Mouse (Mus musculus) MEL (cell line): ENCODE data around the gene Acin1. TPM values are rescaled to one million over a fixed set of nuclear protein-coding genes. Genes with fewer than 3 reads are reported as not detected.
A peak's percentile ranks its signal among the peaks of the same experiment; 100 is the strongest.
"Not testable (repeated sequence)": the region's sequence is repeated elsewhere in the genome, so short reads cannot be mapped to it uniquely, and the experiment has no call there.

Source experiments
- DNase-seq: peaks from one replicate; pipeline ENCODE4 v3.0.0; 2011; ENCODE audit warnings: low read depth, low spot score
- H3K27ac ChIP-seq: 2 replicates; pipeline ENCODE4 v1.5.1; 2012; ENCODE audit warnings: low read depth, mild to moderate bottlenecking, control low read depth, low read length, moderate library complexity; ENCODE audit not compliant: control insufficient read depth
- H3K27me3 ChIP-seq, 2 experiments: fragments of 150-350 bp in 1 of 2; sonication (generic) in 1 of 2; 2 replicates each; pipeline ENCODE4 v1.6.1; 2012; ENCODE audit warnings: low read length in 2 of 2, mild to moderate bottlenecking in 2 of 2, improper control_type of control experiment in 1 of 2, moderate library complexity in 1 of 2; ENCODE audit not compliant: insufficient read depth in 2 of 2, control insufficient read depth in 1 of 2
- H3K36me3 ChIP-seq, 2 experiments: 2 replicates each; pipeline ENCODE4 v1.6.1; 2012 to 2014; ENCODE audit warnings: low read length in 2 of 2, improper control_type of control experiment in 1 of 2, inconsistent platforms in 1 of 2, mild to moderate bottlenecking in 1 of 2; ENCODE audit not compliant: insufficient read depth in 2 of 2, control insufficient read depth in 1 of 2
- H3K4me1 ChIP-seq, 2 experiments: fragments of 150-350 bp in 1 of 2; sonication (generic) in 1 of 2; 2 replicates each; pipeline ENCODE4 v1.6.1; 2012; ENCODE audit warnings: low read length in 2 of 2, improper control_type of control experiment in 1 of 2, mild to moderate bottlenecking in 1 of 2; ENCODE audit not compliant: insufficient read depth in 2 of 2, control insufficient read depth in 1 of 2
- H3K4me3 ChIP-seq, 2 experiments: fragments of 150-350 bp in 1 of 2; sonication (generic) in 1 of 2; 2 replicates each; pipeline ENCODE4 v1.5.1; 2012; ENCODE audit warnings: low read depth in 2 of 2, low read length in 2 of 2, mild to moderate bottlenecking in 2 of 2, moderate library complexity in 2 of 2, control low read depth in 1 of 2, improper control_type of control experiment in 1 of 2; ENCODE audit not compliant: control insufficient read depth in 1 of 2, insufficient read depth in 1 of 2
- H3K79me2 ChIP-seq: 2 replicates; pipeline ENCODE4 v1.6.1; 2012; ENCODE audit warnings: mild to moderate bottlenecking, low read length, moderate library complexity; ENCODE audit not compliant: control insufficient read depth, poor library complexity, insufficient read depth
- H3K9ac ChIP-seq: 2 replicates; pipeline ENCODE4 v1.6.1; 2012; ENCODE audit warnings: low read depth, mild to moderate bottlenecking, control low read depth, low read length, moderate library complexity; ENCODE audit not compliant: control insufficient read depth, poor library complexity, severe bottlenecking
- H3K9me3 ChIP-seq: fragments of 150-350 bp; sonication (generic); replicated peaks from 2 replicates; pipeline ENCODE4 v1.6.1; 2012; ENCODE audit warnings: mild to moderate bottlenecking, low read length, improper control_type of control experiment, moderate library complexity; ENCODE audit not compliant: insufficient read depth
- CHD1 ChIP-seq: IDR thresholded peaks from 2 replicates; pipeline ENCODE4 v1.6.1; 2012; ENCODE audit warnings: low read depth, mild to moderate bottlenecking, inconsistent platforms, low read length, improper control_type of control experiment
- CHD2 ChIP-seq: IDR thresholded peaks from 2 replicates; pipeline ENCODE4 v1.6.1; 2011; ENCODE audit warnings: low read length, improper control_type of control experiment
- CTCF ChIP-seq, 3 experiments: IDR thresholded peaks in 2 of 3; conservative IDR thresholded peaks in 1 of 3; 2 replicates each; pipeline ENCODE4 v1.5.1; 2011 to 2012; ENCODE audit warnings: low read length in 3 of 3, low read depth in 2 of 3, mild to moderate bottlenecking in 2 of 3, improper control_type of control experiment in 1 of 3, inconsistent platforms in 1 of 3, mixed read lengths in 1 of 3, moderate library complexity in 1 of 3; ENCODE audit not compliant: control insufficient read depth in 1 of 3, insufficient read depth in 1 of 3, poor library complexity in 1 of 3, severe bottlenecking in 1 of 3
- ELF1 ChIP-seq: IDR thresholded peaks from 2 replicates; pipeline ENCODE4 v1.6.1; 2014; ENCODE audit warnings: low read depth, mild to moderate bottlenecking, inconsistent platforms, low read length, improper control_type of control experiment, moderate library complexity
- EP300 ChIP-seq, 2 experiments: IDR thresholded peaks; 2 replicates each; pipeline ENCODE4 v1.6.1; 2011; ENCODE audit warnings: improper control_type of control experiment in 2 of 2, low read length in 2 of 2, low read depth in 1 of 2, mild to moderate bottlenecking in 1 of 2
- GABPA ChIP-seq: IDR thresholded peaks from 2 replicates; pipeline ENCODE4 v1.6.1; 2012; ENCODE audit warnings: low read depth, mild to moderate bottlenecking, inconsistent platforms, low read length, improper control_type of control experiment, moderate library complexity
- HCFC1 ChIP-seq: IDR thresholded peaks from 2 replicates; pipeline ENCODE4 v1.6.1; 2012; ENCODE audit warnings: low read depth, mild to moderate bottlenecking, inconsistent platforms, low read length, improper control_type of control experiment, moderate library complexity
- MAX ChIP-seq: IDR thresholded peaks from 2 replicates; pipeline ENCODE4 v1.6.1; 2011; ENCODE audit warnings: low read length, improper control_type of control experiment
- MAZ ChIP-seq: IDR thresholded peaks from 2 replicates; pipeline ENCODE4 v1.6.1; 2012; ENCODE audit warnings: low read depth, mild to moderate bottlenecking, inconsistent platforms, low read length, improper control_type of control experiment
- MEF2A ChIP-seq: IDR thresholded peaks from 2 replicates; pipeline ENCODE4 v1.6.1; 2014; ENCODE audit warnings: low read depth, mild to moderate bottlenecking, inconsistent platforms, low read length, improper control_type of control experiment; ENCODE audit not compliant: poor library complexity, insufficient replicate concordance, severe bottlenecking; ENCODE audit errors: extremely low read depth
- MYB ChIP-seq: IDR thresholded peaks from 2 replicates; pipeline ENCODE4 v1.6.1; 2011; ENCODE audit warnings: mild to moderate bottlenecking, low read depth, low read length, improper control_type of control experiment
- NELFE ChIP-seq: IDR thresholded peaks from 2 replicates; pipeline ENCODE4 v1.6.1; 2011; ENCODE audit warnings: low read depth, low read length, improper control_type of control experiment
- POLR2A ChIP-seq, 2 experiments: IDR thresholded peaks; 2 replicates each; pipeline ENCODE4 v1.6.1; 2011 to 2012; ENCODE audit warnings: low read length in 2 of 2, mild to moderate bottlenecking in 2 of 2, control low read depth in 1 of 2, improper control_type of control experiment in 1 of 2, low read depth in 1 of 2, moderate library complexity in 1 of 2; ENCODE audit not compliant: control insufficient read depth in 1 of 2, insufficient read depth in 1 of 2, poor library complexity in 1 of 2
- POLR2AphosphoS2 ChIP-seq: IDR thresholded peaks from 2 replicates; pipeline ENCODE4 v1.6.1; 2011; ENCODE audit warnings: low read length, improper control_type of control experiment
- POLR2AphosphoS5 ChIP-seq: IDR thresholded peaks from 2 replicates; pipeline ENCODE4 v1.6.1; 2012; ENCODE audit warnings: low read depth, borderline replicate concordance, mild to moderate bottlenecking, inconsistent platforms, low read length, moderate library complexity, mixed read lengths
- RAD21 ChIP-seq: IDR thresholded peaks from 2 replicates; pipeline ENCODE4 v1.6.1; 2011; ENCODE audit warnings: mild to moderate bottlenecking, low read depth, low read length, improper control_type of control experiment
- SMC3 ChIP-seq: IDR thresholded peaks from 2 replicates; pipeline ENCODE4 v1.6.1; 2011; ENCODE audit warnings: low read depth, low read length, improper control_type of control experiment
- USF1 ChIP-seq: IDR thresholded peaks from 2 replicates; pipeline ENCODE4 v1.6.1; 2014; ENCODE audit warnings: low read depth, mild to moderate bottlenecking, inconsistent platforms, low read length, improper control_type of control experiment, moderate library complexity
- ZC3H11A ChIP-seq: IDR thresholded peaks from 2 replicates; pipeline ENCODE4 v1.6.1; 2012; ENCODE audit warnings: low read depth, mild to moderate bottlenecking, inconsistent platforms, low read length, improper control_type of control experiment
- ZNF384 ChIP-seq: IDR thresholded peaks from 2 replicates; pipeline ENCODE4 v1.6.1; 2012; ENCODE audit warnings: low read depth, mild to moderate bottlenecking, inconsistent platforms, low read length, improper control_type of control experiment
- polyA plus RNA-seq, 2 experiments: library from polyadenylated mRNA; stranded (reverse) in 1 of 2; unstranded in 1 of 2; fragments of >175 nt in 1 of 2; fragments of >200 nt in 1 of 2; gene quantifications; 2 replicates each; pipeline versions ENCODE4 v1.2.1 to v1.2.4; 2012; ENCODE audit warnings: low replicate concordance in 2 of 2, low read depth in 1 of 2; ENCODE audit not compliant: insufficient read length in 2 of 2, insufficient read depth in 1 of 2, missing spikeins in 1 of 2
- total RNA-seq: library from RNA; depleted of rRNA; stranded (reverse); fragments of 300-350 nt; gene quantifications from 2 replicates; pipeline ENCODE4 v1.2.3, GENCODE M21; 2012

Acin1 gene
- total and polyA plus RNA-seq, 3 experiments = 103 to 248 (median 115) TPM

DNA sequence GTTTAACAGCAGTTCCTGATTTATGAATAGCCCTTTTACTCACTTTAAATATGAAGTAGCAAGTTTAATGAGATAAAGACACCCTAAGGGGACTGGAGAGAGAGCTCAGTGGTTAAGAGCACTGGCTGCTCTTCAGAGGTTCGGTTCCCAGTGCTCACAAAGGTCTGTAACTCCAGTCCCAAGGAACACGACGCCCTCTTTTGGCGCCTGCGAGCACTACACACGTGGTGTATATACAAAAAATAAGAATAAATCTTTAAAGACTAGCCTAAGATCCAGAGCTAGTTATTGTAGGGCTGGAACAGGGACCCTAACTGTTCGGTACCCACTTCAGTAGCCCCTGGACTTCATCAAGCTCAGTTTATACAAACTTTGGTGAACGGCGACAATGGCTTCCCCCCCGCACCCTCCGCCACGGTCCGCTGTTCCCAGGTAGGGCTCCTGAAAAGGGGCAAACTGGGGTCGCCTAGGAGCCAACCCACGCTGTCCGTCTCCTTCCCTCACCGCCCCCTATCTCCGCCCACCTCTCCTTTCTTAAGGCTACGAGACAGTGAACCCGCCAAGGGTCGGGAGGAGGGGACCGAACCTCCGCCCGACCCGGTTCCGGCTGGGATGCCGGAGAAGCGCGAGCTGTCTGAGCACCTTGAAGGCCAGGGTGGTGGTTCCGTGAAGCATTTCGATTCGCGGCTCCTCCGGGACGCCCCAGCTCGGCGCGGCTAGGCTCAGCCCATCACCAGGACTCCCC, 69.4 kb downstream of the Acin1 start:
- no peak for TF ChIP-seq ELF1
- no peak for TF ChIP-seq EP300 (IDR thresholded peaks at IDR 0.05; ENCODE audit: low read depth in 1 of 2, low read length in 2 of 2)
- TF ChIP-seq RAD21 = peak; percentile 16; the same call in 1 of the 2 replicates
- TF ChIP-seq MAX = 0 out of 2 replicates have a peak, but pooled peaks have one; percentile 33
- TF ChIP-seq GABPA = no peak
- no peak for TF ChIP-seq HCFC1
- TF ChIP-seq POLR2A (IDR thresholded peaks at IDR 0.05; ENCODE audit: control insufficient read depth in 1 of 2, insufficient read depth in 1 of 2, low read depth in 1 of 2, low read length in 2 of 2, poor library complexity in 1 of 2) = peak in 1 of 2 experiments; percentile 52; a peak in 1 of 4 replicates
- TF ChIP-seq MAZ = no peak
- no peak for TF ChIP-seq CHD2
- no peak for TF ChIP-seq ZC3H11A
- TF ChIP-seq CTCF (IDR thresholded peaks at IDR 0.05 in 2 of 3, conservative IDR thresholded peaks at IDR 0.05 in 1 of 3; ENCODE audit: control insufficient read depth in 1 of 3, insufficient read depth in 1 of 3, low read depth in 2 of 3, low read length in 3 of 3, poor library complexity in 1 of 3, severe bottlenecking in 1 of 3) = peak; percentile 39 to 43 (median 42)
- no peak for TF ChIP-seq ZNF384
- no peak for TF ChIP-seq USF1
- peaks cover 0 to 4% of the 10 kb centered on the region in 2 experiments; a peak in 1 of 4 replicates for H3K4me1 ChIP-seq
- peak overlapping the region; percentile 26; the same call in 1 of the 2 replicates for H3K27ac ChIP-seq
- peaks cover under 1 to 8% of the 10 kb centered on the region in 2 experiments; a peak in 3 of 4 replicates for H3K36me3 ChIP-seq
- DNase-seq = peak; percentile 66
- H3K9me3 ChIP-seq = no peaks in the 10 kb centered on the region
- peak overlapping the region; percentile 80 to 82 for H3K4me3 ChIP-seq
- H3K9ac ChIP-seq = peak overlapping the region; percentile 83
- H3K79me2 ChIP-seq = peaks cover 15% of the 10 kb centered on the region
- H3K27me3 ChIP-seq = no peaks in the 10 kb centered on the region

DNA sequence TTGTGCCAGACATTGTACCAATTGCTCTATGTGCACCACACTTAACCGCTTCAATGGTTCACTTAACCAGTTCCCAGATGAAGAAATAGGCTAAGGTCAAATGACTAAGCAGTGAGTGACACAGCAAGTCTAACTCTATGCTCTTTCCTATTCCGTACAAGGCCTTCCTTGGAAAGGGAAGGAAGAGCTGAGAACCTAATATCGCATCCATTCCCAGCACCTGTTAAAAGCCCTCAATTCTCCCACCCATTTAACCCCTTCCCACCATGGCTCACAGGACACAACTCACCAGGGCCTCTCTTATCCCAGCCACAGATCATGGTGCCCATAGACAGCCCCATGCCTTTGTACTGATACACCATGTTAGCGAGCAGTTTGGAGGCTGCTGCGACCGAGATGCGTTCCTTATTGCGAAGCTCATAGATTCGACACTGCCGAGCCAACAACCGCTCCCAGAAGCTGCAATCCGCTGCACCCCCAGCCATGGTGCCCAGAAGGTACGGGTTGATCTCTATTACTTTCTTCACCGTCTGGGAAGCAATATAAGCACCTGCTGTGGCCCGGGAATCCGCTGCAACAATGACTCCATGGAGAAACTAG, 70.4 kb downstream of the Acin1 start:
- no peak for DNase-seq
- TF ChIP-seq MEF2A (no peak), CHD1 (no peak), ZC3H11A (no peak), POLR2AphosphoS5 (no peak), NELFE (no peak), MYB (no peak), CHD2 (no peak), POLR2AphosphoS2 (no peak), SMC3 (no peak), USF1 (no peak), HCFC1 (no peak), POLR2A (IDR thresholded peaks at IDR 0.05; ENCODE audit: control insufficient read depth in 1 of 2, insufficient read depth in 1 of 2, low read depth in 1 of 2, low read length in 2 of 2, poor library complexity in 1 of 2) (no peak)
- Histone ChIP-seq H3K9ac (no peak overlapping the region), H3K36me3 (peaks cover 3 to 8% of the 10 kb centered on the region in 2 experiments; a peak in 3 of 4 replicates), H3K9me3 (no peaks in the 10 kb centered on the region), H3K79me2 (peaks cover 15% of the 10 kb centered on the region), H3K27ac (no peak overlapping the region), H3K27me3 (no peaks in the 10 kb centered on the region), H3K4me3 (no peak overlapping the region), H3K4me1 (peaks cover 0 to 4% of the 10 kb centered on the region in 2 experiments; a peak in 1 of 4 replicates)

DNA sequence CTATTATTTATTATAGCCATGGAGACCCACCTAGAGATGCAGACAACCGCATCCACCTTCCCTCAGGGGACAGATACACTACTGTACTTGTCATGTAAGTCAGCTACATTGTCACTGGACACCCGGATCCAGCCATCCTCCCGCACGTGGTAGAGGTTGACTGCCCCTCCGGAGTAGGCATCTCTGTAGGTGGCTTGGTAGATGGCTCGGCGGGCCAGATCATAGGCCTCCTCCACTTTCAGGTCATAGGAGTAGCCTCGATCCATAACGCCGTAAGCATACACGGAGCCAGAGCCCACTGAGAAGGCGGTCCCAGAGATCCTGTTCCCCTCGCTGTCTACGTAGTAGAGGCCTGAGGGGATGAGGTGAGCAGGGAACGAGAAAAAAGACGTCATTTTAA, 72.6 kb downstream of the Acin1 start:
- H3K9me3 ChIP-seq, H3K4me3 ChIP-seq, H3K4me1 ChIP-seq, H3K27me3 ChIP-seq, H3K36me3 ChIP-seq, DNase-seq, H3K9ac ChIP-seq, H3K27ac ChIP-seq: not testable (repeated sequence)
- H3K79me2 ChIP-seq = peaks cover 15% of the 10 kb centered on the region
